Comparison of ENCODE assay signal across 23 mouse cellular contexts in the genomic region with DNA sequence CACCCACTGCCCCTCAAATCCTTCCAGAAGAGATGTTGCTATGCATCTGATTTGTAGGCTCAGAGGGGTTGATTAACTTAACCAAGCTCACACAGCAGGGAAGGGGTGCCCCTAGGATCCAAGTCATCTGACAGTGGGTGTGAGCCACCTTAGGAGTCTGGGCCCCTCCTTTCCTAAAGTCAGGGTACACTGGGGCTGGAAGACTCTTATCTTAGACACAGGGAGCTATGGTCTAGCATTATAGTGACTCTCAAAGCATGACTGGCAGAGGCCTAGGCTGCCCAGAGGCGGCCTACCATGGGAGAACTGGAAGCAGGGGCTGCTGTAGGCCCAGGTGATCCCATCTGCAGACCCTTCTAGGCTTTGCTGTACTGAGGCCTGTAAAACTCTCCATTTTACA. TPM values are rescaled to one million over a fixed set of nuclear protein-coding genes. Genes with fewer than 3 reads are reported as not detected.
"Had no signal": no experiment of that assay in that cellular context is flagged by ENCODE, and none has a peak within 500 bp of the region (broad histone marks: within the 10 kb centered on the region; RNA-seq: fewer than 3 reads in every experiment).

No protein-coding gene starts in this region.

- H3K4me3 ChIP-seq: intestine, embryonic 15.5 days; kidney, embryonic 15.5 days; left cerebral cortex, adult 2 months; lung, embryonic 15.5 days; midbrain, embryonic 12.5 days; midbrain, embryonic 15.5 days; neural tube, embryonic 12.5 days; neural tube, embryonic 15.5 days had no signal

- H3K27me3 ChIP-seq: intestine, embryonic 15.5 days; kidney, embryonic 15.5 days; lung, embryonic 15.5 days; midbrain, embryonic 12.5 days; midbrain, embryonic 15.5 days; neural tube, embryonic 12.5 days; neural tube, embryonic 15.5 days had no signal

- H3K9ac ChIP-seq: intestine, embryonic 15.5 days; kidney, embryonic 15.5 days; lung, embryonic 15.5 days; midbrain, embryonic 12.5 days; midbrain, embryonic 15.5 days; neural tube, embryonic 12.5 days; neural tube, embryonic 15.5 days had no signal

- ATAC-seq: intestine, embryonic 15.5 days; midbrain, embryonic 15.5 days had no signal

- H3K27ac ChIP-seq: intestine, embryonic 15.5 days; kidney, embryonic 15.5 days; left cerebral cortex, adult 2 months; lung, embryonic 15.5 days; midbrain, embryonic 12.5 days; midbrain, embryonic 15.5 days; neural tube, embryonic 12.5 days; neural tube, embryonic 15.5 days; stomach, postnatal 0 days had no signal

- DNase-seq: kidney, adult 11 months; kidney, adult 8-10 months; kidney, postnatal 10 days; kidney, postnatal 36 days; layer of hippocampus, postnatal 36 days; lung, adult 18-20 months; lung, postnatal 10 days; lung, postnatal 36 days; retina, postnatal 1 day; right cerebral cortex, postnatal 25 days; thymus, adult 2 months; thymus, postnatal 14 days; thymus, postnatal 4 days had no signal

- H3K4me1 ChIP-seq: midbrain, embryonic 15.5 days had no signal

- H3K4me2 ChIP-seq: intestine, embryonic 15.5 days; kidney, embryonic 15.5 days; lung, embryonic 15.5 days; midbrain, embryonic 12.5 days; midbrain, embryonic 15.5 days; neural tube, embryonic 12.5 days; neural tube, embryonic 15.5 days had no signal

- H3K36me3 ChIP-seq: intestine, embryonic 15.5 days; midbrain, embryonic 12.5 days; midbrain, embryonic 15.5 days; neural tube, embryonic 12.5 days; neural tube, embryonic 15.5 days had no signal

- H3K9me3 ChIP-seq: intestine, embryonic 15.5 days; kidney, embryonic 15.5 days; lung, embryonic 15.5 days; midbrain, embryonic 12.5 days; midbrain, embryonic 15.5 days; neural tube, embryonic 12.5 days; neural tube, embryonic 15.5 days had no signal

RNA-seq across cellular contexts. Expression of a gene that starts 26.3 kb away (rescaled TPM):
- polyA plus RNA-seq: intestine, embryonic 15.5 days; kidney, embryonic 15.5 days; lung, embryonic 15.5 days; neural tube, embryonic 12.5 days; stomach, embryonic 14.5 days; stomach, postnatal 0 days; thymus, adult 2 months had no signal
